Mouse (Mus musculus) thymus, adult 2 months (tissue): ENCODE measurements at regions not wholly inside any gene's neighbourhood (a gene's known extent, or its start where the extent isn't known, plus 50 kb on each side); places are given as distances from the start of the nearest gene placed in this dataset.

Experiments used
- CTCF ChIP-seq: fragments of 200-500 bp; IDR thresholded peaks from 2 replicates; pipeline ENCODE4 v1.5.1; 2012; ENCODE audit warnings: mild to moderate bottlenecking, control low read depth, low read length, moderate library complexity, borderline replicate concordance; ENCODE audit not compliant: control insufficient read depth, poor library complexity, insufficient read depth; ENCODE audit errors: extremely low read depth
- POLR2A ChIP-seq: fragments of 200-500 bp; IDR thresholded peaks from 2 replicates; pipeline ENCODE4 v1.6.1; 2012; ENCODE audit warnings: mild to moderate bottlenecking, low read length, control low read depth, moderate library complexity; ENCODE audit not compliant: control insufficient read depth, poor library complexity, insufficient read depth; ENCODE audit errors: extremely low read depth

DNA sequence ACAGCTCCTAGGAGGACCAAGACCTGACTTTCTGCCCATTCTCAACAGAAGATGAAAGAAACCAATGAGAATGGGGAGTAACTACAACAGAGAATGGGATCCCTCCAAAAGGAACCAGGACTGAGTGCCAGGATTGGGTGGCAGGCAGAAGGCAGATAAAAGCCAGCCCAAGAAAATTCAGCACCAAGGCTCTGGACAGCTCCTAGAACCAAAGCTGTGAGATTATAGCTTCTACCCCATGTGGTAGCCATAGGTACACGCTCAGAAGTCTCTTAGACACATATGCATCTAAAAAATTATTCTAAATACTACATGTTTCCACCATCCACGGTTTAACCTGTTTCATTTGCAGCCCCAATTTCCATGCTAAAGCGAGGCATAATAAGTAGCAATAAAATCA is 425.8 kb upstream of the Zdhhc25 start:
- TF ChIP-seq POLR2A (no peak), CTCF (no peak)
